8 mouse cellular contexts compared by ENCODE assay signal in genomic region chr9:107629411-107629730, GRCm38 (mm10). TPM values are rescaled to one million over a fixed set of nuclear protein-coding genes. Genes with fewer than 3 reads are reported as not detected.
DNase-seq lines count a peak whose midpoint lies in the region; ATAC-seq and TF ChIP-seq lines count a peak whose summit lies in the region.

No protein-coding gene starts in this region.

- no peak for TF ChIP-seq CTCF in heart, adult 2 months (IDR thresholded peaks at IDR 0.05)
- no peak for TF ChIP-seq CTCF in E14TG2a.4 (conservative IDR thresholded peaks at IDR 0.05; ENCODE audit: low read length)

- H3K27ac ChIP-seq in heart, adult 2 months, result peak overlapping the region; percentile 97
- H3K27ac ChIP-seq in hindbrain, embryonic 10.5 days, result peak overlapping the region; percentile 99

- H3K9ac ChIP-seq in heart, adult 2 months (ENCODE audit: low read depth, low read length), result peak overlapping the region; percentile 30

- H3K9me3 ChIP-seq in E14TG2a.4 (ENCODE audit: low read length), result no peaks in the 10 kb centered on the region
- no peaks in the 10 kb centered on the region for H3K9me3 ChIP-seq in hindbrain, embryonic 10.5 days

- TF ChIP-seq POLR2A in heart, adult 2 months (IDR thresholded peaks at IDR 0.05; ENCODE audit: insufficient read depth, low read depth, low read length), result 0 out of 2 replicates have a peak, but pooled peaks have one; percentile 19

- ATAC-seq in megakaryocyte, adult 5-6 weeks (ENCODE audit: poor library complexity, severe bottlenecking), result peak; percentile 13

- intact Hi-C loops in heart, adult 2 months (cut with DNase I), result no loop called here
- intact Hi-C loops in heart, postnatal 36 days (cut with DNase I), result no loop called here
- intact Hi-C loops in left cerebral cortex, postnatal 25 days (cut with DNase I), result no loop called here

- H3K79me2 ChIP-seq in heart, adult 2 months (replicated peaks; ENCODE audit: control insufficient read depth, insufficient read depth, low read length), result peaks cover 6% of the 10 kb centered on the region

- no peaks in the 10 kb centered on the region for H3K27me3 ChIP-seq in heart, adult 2 months (ENCODE audit: control insufficient read depth, insufficient read depth, low read length)
- peaks cover 22% of the 10 kb centered on the region for H3K27me3 ChIP-seq in E14TG2a.4 (ENCODE audit: insufficient read depth, low read length)
- H3K27me3 ChIP-seq in hindbrain, embryonic 10.5 days (ENCODE audit: insufficient read depth, poor library complexity, severe bottlenecking), result no peaks in the 10 kb centered on the region

- H3K36me3 ChIP-seq in heart, adult 2 months (ENCODE audit: control insufficient read depth, insufficient read depth, low read length), result peaks cover 6% of the 10 kb centered on the region; the same call in 1 of the 2 replicates
- H3K36me3 ChIP-seq in E14TG2a.4 (ENCODE audit: insufficient read depth, low read length), result peaks cover 19% of the 10 kb centered on the region
- H3K36me3 ChIP-seq in hindbrain, embryonic 10.5 days, result peaks cover 54% of the 10 kb centered on the region

- H3K4me3 ChIP-seq in heart, adult 2 months, result peak overlapping the region; percentile 7
- peak overlapping the region; percentile 68 for H3K4me3 ChIP-seq in E14TG2a.4 (replicated peaks; ENCODE audit: low read length)
- peak overlapping the region; percentile 87 for H3K4me3 ChIP-seq in hindbrain, embryonic 10.5 days

- H3K4me1 ChIP-seq in heart, adult 2 months (ENCODE audit: control insufficient read depth, insufficient read depth, low read length), result peaks cover 49% of the 10 kb centered on the region
- peaks cover 95% of the 10 kb centered on the region for H3K4me1 ChIP-seq in E14TG2a.4 (replicated peaks; ENCODE audit: low read depth, low read length)
- H3K4me1 ChIP-seq in hindbrain, embryonic 10.5 days (replicated peaks), result peaks cover 100% of the 10 kb centered on the region

- WGBS in heart, adult 2 months, result 29% methylated on average over 4 of the region's 4 CpGs
- 30% methylated on average over 4 of the region's 4 CpGs for WGBS in hindbrain, embryonic 10.5 days

- TF ChIP-seq EP300 in heart, adult 2 months (IDR thresholded peaks at IDR 0.05; ENCODE audit: insufficient read depth, low read depth, low read length), result no peak

- DNase-seq in heart, adult 2 months, result no peak
- no peak for DNase-seq in heart, postnatal 36 days
- no peak for DNase-seq in hindbrain, embryonic 10.5 days (ENCODE audit: low spot score)
- DNase-seq in retina, postnatal 1 day, result no peak
- no peak for DNase-seq in left cerebral cortex, postnatal 25 days (ENCODE audit: low spot score in 2 of 2)
- DNase-seq in frontal cortex, postnatal 36 days (ENCODE audit: low spot score in 2 of 2), result no peak

RNA-seq across cellular contexts. Expression of gene Gnai2, which starts 5.8 kb away (rescaled TPM):
- total RNA-seq in heart, adult 2 months (2021), result 100 to 1,000 TPM; 243 to 250 TPM
- 311 and 386 TPM in 2 replicates for polyA plus RNA-seq in heart, adult 2 months (2012; rRNA removed)
- 100 to 1,000 TPM; 248 to 259 TPM for total RNA-seq in heart, postnatal 36 days (2021)
- polyA plus RNA-seq in hindbrain, embryonic 10.5 days (2016; fragmentation: Nextera tagmentation; extraction: Ambion mirVana), result 554 and 640 TPM in 2 replicates
- total RNA-seq in megakaryocyte, adult 5-6 weeks (2015), result 749 and 768 TPM in 2 replicates
- 859 and 871 TPM in 2 replicates for total RNA-seq in megakaryocyte, adult 5-6 weeks (2017)
- 100 to 1,000 TPM; 214 to 221 TPM for total RNA-seq in left cerebral cortex, postnatal 25 days (2021)

RNA-seq across cellular contexts. Expression of gene Sema3b, which starts 20.3 kb away (rescaled TPM):
- 10 to 100 TPM; 19.9 to 24.2 TPM for total RNA-seq in heart, adult 2 months (2021)
- 33.7 and 39.1 TPM in 2 replicates for polyA plus RNA-seq in heart, adult 2 months (2012; rRNA removed)
- total RNA-seq in heart, postnatal 36 days (2021), result 10 to 100 TPM; 18.5 to 22.0 TPM
- 3.9 and 5.2 TPM in 2 replicates for polyA plus RNA-seq in hindbrain, embryonic 10.5 days (2016; fragmentation: Nextera tagmentation; extraction: Ambion mirVana)
- not detected in 2 replicates for total RNA-seq in megakaryocyte, adult 5-6 weeks (2015)
- 0.08 TPM in 1 of 2 replicates, not detected in the other for total RNA-seq in megakaryocyte, adult 5-6 weeks (2017)
- total RNA-seq in left cerebral cortex, postnatal 25 days (2021), result 1 to 10 TPM; 3.4 to 3.5 TPM

RNA-seq across cellular contexts. Expression of gene Slc38a3, which starts 40.0 kb away (rescaled TPM):
- total RNA-seq in heart, adult 2 months (2021), result 10 to 100 TPM; 71.5 to 88.3 TPM
- polyA plus RNA-seq in heart, adult 2 months (2012; rRNA removed), result 162 and 314 TPM in 2 replicates
- total RNA-seq in heart, postnatal 36 days (2021), result 10 to 100 TPM; 66.0 to 80.3 TPM
- polyA plus RNA-seq in hindbrain, embryonic 10.5 days (2016; fragmentation: Nextera tagmentation; extraction: Ambion mirVana), result 6.4 and 7.2 TPM in 2 replicates
- total RNA-seq in megakaryocyte, adult 5-6 weeks (2015), result not detected in 2 replicates
- not detected in 2 replicates for total RNA-seq in megakaryocyte, adult 5-6 weeks (2017)
- total RNA-seq in left cerebral cortex, postnatal 25 days (2021), result 10 to 100 TPM; 69.9 to 81.4 TPM

RNA-seq across cellular contexts. Expression of gene Ifrd2, which starts 41.9 kb away (rescaled TPM):
- 10 to 100 TPM; 39.9 to 51.4 TPM for total RNA-seq in heart, adult 2 months (2021)
- 43.7 and 54.5 TPM in 2 replicates for polyA plus RNA-seq in heart, adult 2 months (2012; rRNA removed)
- 10 to 100 TPM; 48.4 to 51.2 TPM for total RNA-seq in heart, postnatal 36 days (2021)
- 41.1 and 54.1 TPM in 2 replicates for polyA plus RNA-seq in hindbrain, embryonic 10.5 days (2016; fragmentation: Nextera tagmentation; extraction: Ambion mirVana)
- 6.8 and 11.1 TPM in 2 replicates for total RNA-seq in megakaryocyte, adult 5-6 weeks (2015)
- total RNA-seq in megakaryocyte, adult 5-6 weeks (2017), result 8.7 and 9.9 TPM in 2 replicates
- total RNA-seq in left cerebral cortex, postnatal 25 days (2021), result 10 to 100 TPM; 11.1 to 13.3 TPM

RNA-seq across cellular contexts. Expression of gene Hyal3, which starts 48.8 kb away (rescaled TPM):
- under 1 TPM; 0.29 to 0.34 TPM for total RNA-seq in heart, adult 2 months (2021)
- 0.26 and 0.31 TPM in 2 replicates for polyA plus RNA-seq in heart, adult 2 months (2012; rRNA removed)
- total RNA-seq in heart, postnatal 36 days (2021), result under 1 TPM; 0.36 to 0.46 TPM
- polyA plus RNA-seq in hindbrain, embryonic 10.5 days (2016; fragmentation: Nextera tagmentation; extraction: Ambion mirVana), result 0.41 and 0.77 TPM in 2 replicates
- total RNA-seq in megakaryocyte, adult 5-6 weeks (2015), result 1.5 and 1.9 TPM in 2 replicates
- total RNA-seq in megakaryocyte, adult 5-6 weeks (2017), result 0.18 and 0.57 TPM in 2 replicates
- total RNA-seq in left cerebral cortex, postnatal 25 days (2021), result 1 to 10 TPM in 1 of 2 experiments, under 1 TPM in 1; 0.96 to 1.1 TPM

Comparison
In these comparisons a context has a peak if more than half of its experiments do, and no peak if none do; other contexts are left out.
1. H3K4me3 ChIP-seq: peak in every context shown above with its lines; median percentile 87 in hindbrain, embryonic 10.5 days; 68 in E14TG2a.4; 7 in heart, adult 2 months.
2. RNA of gene Sema3b, which starts 20.3 kb away (total RNA-seq): 19.9 to 24.2 TPM in heart, adult 2 months and 18.5 to 22.0 TPM in heart, postnatal 36 days; 3.4 to 3.5 TPM in left cerebral cortex, postnatal 25 days and 0.08 TPM in megakaryocyte, adult 5-6 weeks; every median in the first group is over 4 times any median in the second.
3. RNA of gene Slc38a3, which starts 40.0 kb away (total RNA-seq): 71.5 to 88.3 TPM in heart, adult 2 months, 69.9 to 81.4 TPM in left cerebral cortex, postnatal 25 days and 66.0 to 80.3 TPM in heart, postnatal 36 days; not detected in megakaryocyte, adult 5-6 weeks; every median in the first group is over 10 times any median in the second.